Mouse (Mus musculus) liver, adult 2 months (tissue): ENCODE data around the gene Mier2.
A peak's percentile ranks its signal among the peaks of the same experiment; 100 is the strongest.

Source experiments
- CTCF ChIP-seq: fragments of 200-500 bp; IDR thresholded peaks from 2 replicates; pipeline ENCODE4 v1.5.1; 2011; ENCODE audit warnings: low read depth, low read length, control low read depth
- POLR2A ChIP-seq: fragments of 200-500 bp; IDR thresholded peaks from 2 replicates; pipeline ENCODE4 v1.6.1; 2011; ENCODE audit warnings: low read length, control low read depth; ENCODE audit not compliant: insufficient read depth; ENCODE audit errors: extremely low read depth

DNA sequence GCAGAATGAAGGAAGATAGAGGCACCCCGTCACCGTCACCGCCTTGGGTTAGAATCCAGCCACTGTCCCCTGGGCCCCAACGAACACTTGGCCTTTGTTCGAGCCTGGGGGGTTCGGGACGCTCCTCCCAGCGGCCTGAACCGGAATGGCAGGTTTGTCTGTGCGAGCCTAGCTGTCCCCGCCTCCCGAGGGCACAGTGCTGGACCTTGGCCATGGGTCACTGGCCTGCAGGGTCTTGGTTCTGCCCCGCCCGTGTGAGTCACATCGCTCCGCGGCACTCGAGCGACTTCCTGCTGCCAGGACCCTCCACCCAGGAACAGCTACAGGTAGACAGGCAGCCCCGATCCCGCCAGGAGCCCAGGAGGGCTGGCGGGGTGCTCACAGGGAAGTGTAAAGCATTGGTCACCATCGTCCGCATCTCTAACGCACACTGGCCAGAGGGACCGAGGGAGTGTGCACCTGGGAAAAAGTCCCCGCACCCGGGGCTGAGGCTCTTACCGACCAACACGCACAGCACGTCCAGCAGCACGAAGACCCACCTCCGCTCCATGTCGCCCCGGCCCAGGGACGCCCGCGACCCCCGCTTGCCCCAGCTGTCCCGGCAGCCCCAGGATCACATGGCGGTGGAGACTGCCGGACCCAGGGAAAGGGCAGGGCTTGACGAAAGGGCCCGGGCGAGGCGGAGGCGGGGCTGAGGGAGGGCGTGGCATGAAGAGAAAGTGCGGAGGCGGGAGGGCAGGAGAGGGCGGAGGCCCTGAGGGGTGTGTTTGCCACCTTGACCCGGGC, 21.7 kb downstream of the Mier2 start, which contains the start of gene Plpp2:
- peak; percentile 79 for TF ChIP-seq CTCF
- 0 out of 2 replicates have a peak, but pooled peaks have one; percentile 28 for TF ChIP-seq POLR2A
